Mouse (Mus musculus) spleen, adult 12 weeks (tissue): Measurements from ENCODE around the gene Srsf12.

Source experiments
- DNase-seq: peaks from one replicate; pipeline ENCODE4 v3.0.0; 2022; ENCODE audit warnings: low spot score

The Srsf12 gene

GRCm38 (mm10) chr4:33249716-33250230, 41.0 kb downstream of the Srsf12 start:
- no peak for DNase-seq

GRCm38 (mm10) chr4:33250867-33251266, 42.1 kb downstream of the Srsf12 start:
- DNase-seq: no peak

- no peak for DNase-seq
Measured at GRCm38 (mm10) chr4:33254706-33255105, 45.9 kb downstream of the Srsf12 start.

- DNase-seq: no peak
Measured at GRCm38 (mm10) chr4:33257263-33257964, 48.6 kb downstream of the Srsf12 start.

GRCm38 (mm10) chr4:33260311-33260710, 51.5 kb downstream of the Srsf12 start:
- DNase-seq: no peak

- DNase-seq: no peak
Measured at GRCm38 (mm10) chr4:33261311-33261753, 52.5 kb downstream of the Srsf12 start.

- DNase-seq: no peak
Measured at GRCm38 (mm10) chr4:33262897-33263296, 54.1 kb downstream of the Srsf12 start.

GRCm38 (mm10) chr4:33264979-33265726, 56.4 kb downstream of the Srsf12 start:
- DNase-seq: no peak

- DNase-seq: no peak
Measured at GRCm38 (mm10) chr4:33270386-33271314, 61.9 kb downstream of the Srsf12 start.

GRCm38 (mm10) chr4:33273437-33273836, 64.6 kb downstream of the Srsf12 start:
- DNase-seq: no peak

GRCm38 (mm10) chr4:33281891-33282685, 73.3 kb downstream of the Srsf12 start:
- DNase-seq: no peak
